Mouse (Mus musculus): ENCODE data around the gene Cflar. TPM values are rescaled to one million over a fixed set of nuclear protein-coding genes. Genes with fewer than 3 reads are reported as not detected.
"Not testable (repeated sequence)": the region's sequence is repeated elsewhere in the genome, so short reads cannot be mapped to it uniquely, and the experiment has no call there.

Cflar gene
- polyA plus RNA-seq, 2 experiments from 2014 or later, result 158 to 204 TPM

DNA sequence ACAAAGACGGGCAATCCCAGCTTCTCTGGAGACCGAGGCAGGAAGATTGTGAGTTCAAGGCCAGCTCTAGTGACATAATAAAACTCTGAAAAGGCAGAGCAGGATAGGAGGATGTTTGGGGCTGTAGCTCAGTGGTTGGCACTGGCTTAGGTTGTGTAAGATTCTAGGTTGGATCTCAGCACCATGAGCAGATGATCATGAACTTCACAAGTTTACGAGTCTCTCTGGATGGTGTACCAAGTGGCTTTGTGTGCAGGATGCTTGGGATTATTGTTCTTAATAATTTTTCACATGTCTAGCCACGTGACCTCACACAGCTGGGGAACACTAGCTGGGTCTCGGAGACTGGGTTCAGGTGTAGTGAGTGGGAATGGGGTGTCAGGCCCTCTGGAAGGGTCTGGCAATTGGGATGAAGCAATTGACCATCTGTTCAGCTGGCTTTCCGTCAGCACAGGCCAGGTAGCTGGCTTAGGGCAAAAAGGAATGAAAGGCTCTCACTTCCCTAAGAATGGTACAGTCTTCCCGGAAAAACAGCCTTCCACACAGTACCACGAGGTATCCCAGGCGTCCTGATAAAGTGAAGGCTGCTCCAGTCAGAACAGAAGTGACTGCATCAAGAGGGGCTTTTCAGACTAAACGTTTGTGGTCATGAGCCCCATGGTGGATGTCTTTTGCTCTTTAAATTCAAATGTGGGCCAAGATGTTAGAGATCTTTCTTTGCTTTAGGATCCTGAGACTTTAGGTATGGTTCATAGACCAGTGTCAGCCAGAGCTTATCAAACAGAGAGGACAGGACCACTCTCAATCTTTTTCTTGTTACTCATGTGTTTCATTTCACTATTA lies 16.7 kb downstream of the Cflar start:
- ATAC-seq, result peak; percentile 5

DNA sequence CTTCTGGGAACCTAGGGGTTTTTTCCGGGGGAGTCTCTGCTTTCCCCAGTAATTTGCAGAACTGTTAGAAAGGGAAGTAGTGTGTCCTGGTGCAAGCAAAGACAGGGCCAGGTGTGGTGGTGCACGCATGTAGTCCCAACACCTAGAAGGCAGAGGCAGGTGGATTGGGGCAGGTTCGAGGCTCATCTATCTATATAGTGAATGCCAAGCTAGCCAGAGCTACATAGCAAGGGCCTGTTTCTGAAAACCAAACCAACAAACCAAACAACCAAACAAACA lies 17.2 kb downstream of the Cflar start:
- no peak for ATAC-seq

DNA sequence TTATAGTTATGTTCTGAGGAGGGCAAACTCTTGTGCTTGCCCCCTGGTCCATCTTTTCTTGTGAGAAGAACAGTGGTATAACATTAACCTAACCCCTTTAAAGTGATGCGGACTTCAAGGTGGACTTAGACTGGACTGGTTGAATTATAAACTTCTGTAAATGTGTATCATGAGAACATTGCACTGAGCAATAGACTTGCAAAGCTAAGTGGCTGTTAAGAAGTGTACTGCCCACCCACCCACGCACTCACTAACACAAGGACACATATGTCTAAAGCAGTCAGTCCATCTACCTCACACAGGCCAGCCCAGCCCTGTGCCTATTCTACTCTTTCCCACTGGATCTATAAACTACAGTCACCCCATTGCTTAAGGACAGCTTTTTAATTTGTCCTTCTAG lies 22.3 kb downstream of the Cflar start:
- ATAC-seq, result no peak

DNA sequence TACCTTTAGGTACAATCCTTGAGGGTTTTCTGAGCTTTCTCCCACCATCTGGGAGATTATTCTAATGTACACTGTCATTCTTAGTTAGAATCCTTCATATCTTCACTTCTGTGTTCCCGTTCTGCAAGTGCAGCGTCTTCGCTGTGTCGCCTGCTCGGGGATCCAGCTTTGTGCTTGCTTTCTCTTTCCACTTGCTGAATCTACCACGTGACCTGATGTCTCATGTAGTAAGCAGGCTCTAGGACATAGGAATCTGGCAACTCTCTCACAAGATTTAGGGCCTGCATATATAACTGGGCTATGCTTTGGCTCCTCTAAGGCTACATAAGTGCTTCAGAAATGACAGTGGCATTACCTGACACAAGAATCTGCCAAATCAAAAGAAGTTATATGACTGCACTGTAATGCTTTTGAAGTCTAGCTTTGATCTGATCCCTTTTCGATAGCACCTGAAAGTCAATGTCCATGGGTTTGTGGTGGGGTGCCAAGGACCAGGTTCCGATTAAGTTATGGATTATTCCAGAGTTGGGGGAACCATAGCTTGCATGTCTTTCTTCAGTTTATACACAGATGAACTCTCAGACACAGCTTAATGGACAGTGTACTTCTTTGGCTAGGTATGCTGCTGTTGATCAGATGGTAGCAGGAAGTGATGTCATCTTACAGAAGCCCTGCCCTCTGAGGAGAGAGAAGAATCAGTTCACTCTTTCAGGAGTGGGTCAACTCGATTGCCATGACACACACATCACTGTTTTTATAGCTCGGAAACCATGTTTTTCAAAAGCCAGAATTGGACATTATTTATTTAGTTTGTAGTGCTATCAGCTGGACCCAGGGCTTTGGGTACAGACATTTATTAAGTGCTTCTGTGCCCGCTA lies 23.0 kb downstream of the Cflar start:
- peak; percentile 76 for ATAC-seq

DNA sequence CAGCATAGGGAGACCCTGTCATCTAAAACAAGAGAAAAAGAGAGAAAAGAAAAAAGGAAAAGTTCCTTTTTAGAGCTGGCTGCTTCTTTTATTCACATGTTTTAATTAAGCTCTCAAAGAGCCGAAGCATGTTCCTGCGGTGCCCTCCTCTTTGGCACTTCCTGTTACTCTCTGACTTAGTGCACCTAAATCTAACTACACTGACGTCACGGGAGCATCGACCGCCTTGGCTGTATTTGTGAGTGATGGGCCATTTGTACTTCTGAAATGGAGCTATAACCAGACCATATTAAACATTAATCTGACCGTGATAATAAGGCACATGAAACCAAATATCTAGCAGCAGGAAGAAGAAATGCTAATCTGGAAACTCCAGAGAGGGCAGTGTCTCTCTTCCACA lies 24.7 kb downstream of the Cflar start:
- ATAC-seq, result peak; percentile 46

DNA sequence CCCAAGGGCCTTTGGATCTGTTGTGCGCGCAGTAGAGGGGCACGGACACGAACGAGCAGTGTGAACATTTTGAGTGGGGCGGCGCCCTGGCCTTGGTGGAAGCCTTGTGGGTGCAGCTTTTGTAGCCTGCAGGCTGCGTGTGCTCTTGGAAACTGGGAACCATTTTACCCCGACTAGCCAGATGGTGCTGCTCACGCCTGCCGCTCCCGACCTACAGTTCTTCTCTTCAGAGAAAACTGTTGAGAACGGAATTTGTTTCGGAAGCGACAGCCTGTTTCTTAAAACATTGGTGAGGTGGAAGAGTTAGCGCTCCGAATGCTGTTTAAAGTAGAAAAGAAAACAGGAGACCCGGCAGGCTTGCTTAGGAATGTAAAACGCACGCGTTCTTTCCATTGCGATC lies 25.7 kb downstream of the Cflar start:
- no peak for ATAC-seq

DNA sequence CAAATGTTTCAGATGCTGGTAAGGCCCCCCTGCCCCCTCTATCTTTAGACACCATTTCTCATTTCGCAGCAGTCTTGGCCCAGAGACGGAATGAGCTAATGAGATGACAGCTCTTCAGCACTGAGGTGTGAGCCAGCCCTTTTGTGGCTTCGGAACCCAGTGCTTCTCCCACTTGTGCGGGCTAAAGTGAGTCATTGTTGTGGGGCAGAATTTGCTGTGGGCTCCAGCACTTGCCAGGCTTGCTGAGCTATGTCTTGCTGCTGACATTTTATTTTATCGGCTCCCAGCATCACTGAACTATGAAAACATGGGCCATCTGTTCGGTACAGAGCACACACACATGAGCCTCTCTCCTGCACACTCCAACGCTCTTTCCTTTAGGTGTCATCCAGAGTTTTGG lies 28.2 kb downstream of the Cflar start:
- ATAC-seq, result no peak

DNA sequence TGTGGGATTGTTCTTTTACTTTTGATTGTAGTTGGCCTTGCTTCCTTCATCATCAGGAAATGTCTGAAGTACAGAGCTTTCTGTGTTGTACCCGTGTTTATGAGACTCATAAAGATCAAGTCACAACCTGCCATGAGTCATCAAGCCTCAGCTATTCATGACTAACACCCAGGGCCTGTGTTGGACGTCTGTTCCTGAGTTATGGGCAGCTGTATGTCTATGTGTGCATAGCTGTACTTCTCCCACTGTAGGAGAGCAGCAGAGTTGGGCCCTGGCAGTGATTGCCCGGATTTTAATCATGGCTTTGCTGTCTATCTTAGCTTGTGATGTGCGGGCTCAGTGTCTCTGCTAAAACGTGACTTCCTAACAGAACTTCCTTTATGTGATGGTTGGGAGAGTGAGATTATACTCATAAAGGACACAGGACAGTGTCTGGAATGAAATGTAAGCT lies 31.3 kb downstream of the Cflar start:
- peak; percentile 65 for ATAC-seq

DNA sequence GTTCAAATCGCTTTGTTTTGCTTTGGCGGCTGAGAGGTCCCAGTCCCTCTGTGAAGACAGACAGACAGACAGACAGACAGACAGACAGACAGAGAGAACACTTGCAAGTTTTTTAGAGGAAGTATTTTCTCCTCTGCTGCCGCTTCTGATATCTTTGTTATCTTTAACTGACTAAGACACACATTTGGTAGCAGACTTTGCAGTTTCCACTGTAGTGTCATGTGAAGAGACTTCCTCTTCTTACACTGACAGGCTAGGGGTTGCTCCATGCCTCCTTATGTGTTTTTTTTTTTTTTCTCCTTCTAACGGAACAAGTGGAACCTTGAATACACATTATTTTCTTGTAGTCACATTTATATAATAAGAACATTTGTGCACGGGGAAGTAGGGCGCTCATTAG lies 31.9 kb downstream of the Cflar start:
- peak; percentile 56 for ATAC-seq

DNA sequence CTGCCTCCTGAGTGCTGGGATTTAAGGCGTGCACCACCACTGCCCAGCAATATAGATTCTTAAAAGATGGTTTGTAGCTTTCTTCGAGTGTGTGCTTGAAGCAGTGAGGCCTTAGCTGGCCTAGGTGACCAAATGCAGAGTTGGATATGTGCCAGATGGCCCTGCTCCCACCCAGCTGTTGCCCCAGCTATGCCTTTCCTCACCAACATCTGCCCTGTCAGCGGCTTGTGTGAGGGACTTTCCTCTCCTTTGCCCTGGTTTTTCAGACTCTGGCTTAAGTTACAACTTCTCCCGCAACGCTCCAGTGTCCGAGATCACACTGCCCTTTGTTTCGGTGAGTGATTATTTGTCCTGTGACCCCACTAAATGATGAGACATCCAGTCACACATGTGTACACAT lies 33.3 kb downstream of the Cflar start:
- no peak for ATAC-seq

DNA sequence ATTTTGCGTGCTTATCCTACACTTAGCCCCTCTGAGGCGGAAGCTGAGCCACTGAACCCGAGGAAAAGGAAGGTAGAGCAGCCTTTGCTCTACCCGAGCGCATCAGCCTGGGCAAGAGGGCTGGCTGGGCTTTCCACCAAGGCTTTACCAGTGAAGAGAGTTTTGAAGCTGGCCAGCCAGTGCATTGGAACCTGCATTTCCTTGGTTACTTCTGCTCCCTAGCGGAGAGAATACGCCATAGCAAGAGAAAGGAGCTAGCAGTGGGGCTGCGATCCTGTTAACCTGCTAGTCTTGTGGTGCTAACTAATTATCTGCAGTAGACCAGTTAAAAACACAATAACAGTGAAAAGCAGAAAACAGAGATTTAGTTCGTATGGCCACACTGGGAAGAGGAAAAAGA lies 35.6 kb downstream of the Cflar start:
- ATAC-seq, result peak; percentile 35

DNA sequence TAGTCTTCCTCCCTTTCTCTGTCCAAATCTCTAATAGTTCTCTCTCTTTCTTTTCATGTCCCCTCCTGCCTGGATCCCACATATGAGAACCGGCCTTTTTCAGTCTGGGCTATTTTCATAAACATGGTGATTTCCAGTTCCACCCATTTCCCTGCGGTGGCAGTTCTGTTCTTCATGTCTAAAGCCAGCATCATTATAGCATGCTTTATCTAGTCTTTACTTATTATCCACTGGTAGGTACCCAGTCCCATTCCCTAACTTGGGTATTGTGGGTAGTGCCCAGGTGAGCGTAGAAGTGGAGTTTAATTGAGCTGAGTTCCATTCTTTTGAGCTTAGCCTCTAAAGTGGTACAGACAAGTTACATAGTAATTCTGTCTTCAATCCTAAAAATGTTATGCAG lies 48.1 kb downstream of the Cflar start:
- ATAC-seq, result no peak

DNA sequence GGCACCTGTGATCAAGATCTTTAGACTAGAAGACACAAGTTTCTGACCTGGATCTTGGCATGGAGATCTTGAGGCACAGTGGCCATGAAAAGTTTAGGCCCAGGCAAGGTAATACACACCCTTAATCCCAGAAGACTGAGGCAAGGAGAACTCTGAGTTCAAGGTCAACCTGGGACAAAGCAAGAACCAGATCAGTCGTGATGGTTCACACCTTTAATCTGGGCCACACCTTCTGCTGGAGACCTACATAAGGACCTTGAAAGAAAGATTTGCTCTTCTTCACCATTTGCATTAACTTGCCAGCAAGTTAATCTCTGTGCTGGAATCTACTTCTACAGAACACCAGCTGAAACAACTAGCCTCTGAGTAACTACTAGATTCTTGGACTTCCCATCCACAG lies 49.3 kb downstream of the Cflar start:
- ATAC-seq, result no peak

DNA sequence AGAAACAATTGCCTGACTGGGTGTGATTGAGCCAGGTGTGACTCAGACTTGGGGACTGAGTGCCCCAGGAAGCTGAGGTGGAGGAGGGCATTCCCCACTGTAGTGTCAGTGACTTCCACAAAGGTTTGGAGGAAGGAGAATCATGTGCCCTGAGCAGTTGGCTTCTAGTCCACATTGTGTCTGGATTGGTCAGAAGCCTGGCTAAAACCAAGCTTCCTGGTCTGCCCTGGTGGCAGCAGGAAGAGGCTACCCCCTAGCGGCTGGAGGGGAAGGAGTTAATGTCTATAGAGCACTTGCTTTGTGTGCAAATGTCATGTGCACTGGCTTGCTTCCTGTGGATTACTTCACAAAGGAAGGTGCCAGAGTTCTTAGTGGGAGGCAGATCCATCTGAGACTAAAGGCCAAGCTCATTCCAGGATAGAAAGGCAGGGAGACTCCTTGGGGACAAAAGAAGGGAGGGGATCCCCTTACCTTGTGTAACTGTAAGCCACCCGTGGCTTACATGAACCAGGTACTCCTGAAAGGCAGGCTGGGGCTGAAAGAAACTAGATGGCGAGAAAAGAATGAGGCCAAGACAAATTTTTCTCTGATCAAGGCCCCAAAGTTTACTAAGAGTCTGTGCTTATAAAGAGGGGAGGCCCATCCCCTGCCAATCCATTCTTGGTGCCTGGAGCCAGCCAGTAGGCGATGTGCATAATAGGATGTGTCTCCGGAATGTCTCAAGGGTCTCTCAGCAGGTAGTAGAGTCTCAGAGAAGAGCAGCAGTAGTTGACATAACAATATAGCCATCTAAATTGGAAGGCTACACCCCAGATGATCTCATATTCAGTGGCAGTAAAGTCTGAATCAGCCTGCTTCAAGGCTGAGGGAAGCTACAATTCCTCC lies 50.3 kb downstream of the Cflar start:
- peak; percentile 92 for ATAC-seq

DNA sequence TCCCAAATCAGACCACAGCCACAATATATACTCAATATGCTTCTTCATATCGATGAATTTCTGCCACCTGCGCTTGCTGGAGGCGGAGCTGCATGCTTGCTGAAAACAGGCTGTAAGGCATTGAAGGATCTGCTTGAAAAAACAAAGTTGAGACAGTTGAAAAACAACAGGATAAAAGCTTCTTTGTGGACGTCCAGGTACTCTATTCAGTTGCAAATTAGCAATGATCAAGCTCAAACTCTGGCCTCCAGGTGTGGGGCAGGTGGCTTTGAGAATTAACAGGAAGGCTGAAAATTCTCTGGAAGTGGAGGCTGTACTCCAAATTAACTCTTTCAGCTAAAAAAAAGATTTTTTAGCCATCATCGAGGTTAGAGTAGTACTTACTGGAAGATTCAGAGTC lies 51.3 kb downstream of the Cflar start:
- no peak for ATAC-seq

DNA sequence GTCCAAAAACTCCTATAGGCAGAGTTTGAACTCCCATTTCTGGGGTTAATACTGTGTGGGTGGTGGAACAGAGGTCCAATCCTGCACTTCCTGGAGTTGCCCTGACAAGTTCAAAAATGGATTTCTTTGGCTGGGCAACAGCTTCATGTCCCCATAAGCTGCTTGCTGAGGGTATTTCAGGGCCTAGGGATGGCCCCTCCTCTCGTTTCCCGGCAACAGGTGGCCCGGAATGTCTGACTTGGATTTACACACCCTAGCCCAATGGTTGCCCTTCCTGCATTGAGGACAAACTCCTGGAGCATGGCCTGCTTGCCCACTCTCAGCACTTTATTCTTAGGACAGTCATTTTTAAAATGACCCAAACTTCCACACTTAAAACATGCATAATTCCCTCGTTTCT lies 55.1 kb downstream of the Cflar start:
- ATAC-seq, result not testable (repeated sequence)

DNA sequence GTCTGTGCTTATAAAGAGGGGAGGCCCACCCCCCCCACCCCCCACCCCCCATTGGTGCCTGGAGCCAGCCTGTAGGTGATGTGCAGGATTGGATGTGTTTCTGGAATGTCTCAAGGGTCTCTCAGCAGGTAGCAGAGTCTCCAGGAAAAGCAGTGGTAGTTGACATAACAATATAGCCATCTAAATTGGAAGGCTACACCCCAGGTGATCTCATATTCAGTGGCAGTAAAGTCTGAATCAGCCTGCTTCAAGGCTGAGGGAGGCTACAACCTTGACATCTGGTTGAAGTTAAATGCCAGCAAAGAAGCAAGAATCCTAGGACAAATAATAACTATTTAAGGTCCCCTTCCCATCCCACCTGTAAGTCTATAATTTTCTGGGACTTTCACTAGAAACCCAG lies 57.8 kb downstream of the Cflar start:
- ATAC-seq, result no peak

DNA sequence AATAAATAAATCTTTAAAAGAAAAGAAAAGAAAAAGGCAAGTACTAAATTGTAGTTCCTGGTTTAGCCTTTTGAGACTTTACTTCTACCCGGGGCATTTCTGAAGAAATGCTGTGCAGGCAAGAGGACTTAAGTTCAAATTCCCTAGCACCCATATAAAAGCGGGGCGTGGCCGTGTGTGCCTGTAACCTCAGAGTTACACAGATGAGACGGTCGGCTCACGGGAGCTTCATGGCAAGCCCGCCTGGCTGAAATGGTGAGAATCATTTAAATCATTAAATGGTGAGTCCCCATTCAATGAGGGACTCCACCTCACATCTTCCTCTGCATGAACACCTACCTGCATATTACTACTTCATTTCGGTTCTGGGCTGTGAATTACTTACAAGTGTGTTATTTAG lies 58.4 kb downstream of the Cflar start:
- ATAC-seq, result no peak

DNA sequence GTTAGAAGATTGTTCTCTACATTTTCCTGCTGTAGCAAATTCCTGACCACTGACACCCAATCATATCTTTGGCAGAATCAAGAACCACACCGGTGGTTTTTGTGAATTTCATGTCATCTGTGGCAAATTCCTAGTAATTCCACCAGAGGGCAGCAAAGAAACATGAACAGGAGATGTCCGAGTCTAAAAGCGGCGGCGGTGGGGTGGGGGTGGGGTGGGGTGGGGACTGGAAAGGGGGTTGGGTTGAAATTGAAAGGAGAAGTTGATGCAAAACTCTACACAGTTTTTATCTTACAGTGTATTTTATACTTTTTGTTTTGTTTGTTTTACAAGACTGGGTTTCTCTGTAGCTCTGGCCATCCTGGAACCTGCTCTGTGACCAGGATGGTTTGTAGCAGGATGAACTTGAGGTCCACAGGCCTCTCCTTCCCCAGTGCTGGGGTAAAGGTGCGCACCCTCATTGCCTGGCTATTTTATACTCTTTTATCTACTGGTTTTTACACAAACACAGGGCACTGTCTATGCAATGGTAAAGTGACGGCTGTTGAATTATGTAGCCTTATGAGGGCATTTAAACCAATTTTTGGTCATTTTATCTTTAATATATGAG lies 58.9 kb downstream of the Cflar start:
- no peak for ATAC-seq

DNA sequence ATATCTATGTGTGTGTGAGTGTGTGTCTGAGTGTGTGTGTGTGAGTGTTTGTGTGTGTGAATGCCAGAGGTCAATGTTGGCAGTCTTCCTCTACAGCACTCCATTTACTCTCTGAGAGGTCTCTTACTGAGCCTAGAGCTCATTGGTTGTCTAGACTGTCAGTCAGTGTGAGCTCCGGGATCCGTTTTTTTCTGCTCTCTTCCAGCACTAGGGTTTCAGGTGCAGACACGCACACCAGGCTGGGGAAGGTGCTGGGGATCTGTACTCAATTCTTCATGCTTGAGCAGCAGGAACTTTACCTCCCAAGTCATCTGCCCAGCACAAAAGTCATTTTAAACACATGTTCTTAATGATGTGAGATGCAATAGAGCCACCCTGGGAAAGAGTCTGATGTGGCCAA lies 60.8 kb downstream of the Cflar start:
- no peak for ATAC-seq

DNA sequence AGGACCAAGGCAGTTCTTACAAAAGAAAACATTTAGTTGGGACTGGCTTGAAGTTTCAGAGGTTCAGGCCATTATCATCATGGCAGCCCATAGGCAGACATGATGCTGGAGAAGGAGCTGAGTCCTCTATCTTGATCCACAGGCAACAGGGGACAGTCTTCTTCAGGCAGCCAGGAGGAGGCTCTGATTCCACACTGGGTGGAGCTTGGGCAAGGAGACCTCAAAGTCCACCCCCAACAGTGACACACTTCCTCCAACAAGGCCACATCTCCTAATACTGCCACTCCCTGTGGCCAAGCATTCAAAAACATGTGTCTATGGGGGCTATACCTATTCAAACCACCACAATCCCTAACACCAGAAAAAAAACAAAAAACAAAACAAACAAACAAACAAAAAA lies 62.0 kb downstream of the Cflar start:
- no peak for ATAC-seq

DNA sequence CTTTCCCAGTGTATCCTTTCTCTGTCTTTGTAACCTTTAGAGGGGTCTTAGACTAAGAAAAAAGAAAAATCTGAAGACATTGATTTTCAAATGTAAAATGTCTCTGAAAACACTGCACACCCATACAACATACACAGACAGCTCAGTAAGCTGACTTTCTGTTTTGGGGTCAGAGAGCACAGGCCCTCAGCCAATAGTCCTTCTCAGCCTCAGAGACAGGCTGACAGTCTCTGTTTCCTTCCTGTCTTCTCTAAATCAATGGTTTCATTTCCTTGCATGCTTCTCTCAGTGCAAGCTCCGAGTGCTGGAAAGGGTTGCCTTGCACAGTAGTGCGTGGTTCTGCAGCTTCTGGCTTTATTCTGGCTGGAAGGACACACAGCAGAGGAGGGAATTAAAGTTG lies 62.6 kb downstream of the Cflar start:
- ATAC-seq, result peak; percentile 95

DNA sequence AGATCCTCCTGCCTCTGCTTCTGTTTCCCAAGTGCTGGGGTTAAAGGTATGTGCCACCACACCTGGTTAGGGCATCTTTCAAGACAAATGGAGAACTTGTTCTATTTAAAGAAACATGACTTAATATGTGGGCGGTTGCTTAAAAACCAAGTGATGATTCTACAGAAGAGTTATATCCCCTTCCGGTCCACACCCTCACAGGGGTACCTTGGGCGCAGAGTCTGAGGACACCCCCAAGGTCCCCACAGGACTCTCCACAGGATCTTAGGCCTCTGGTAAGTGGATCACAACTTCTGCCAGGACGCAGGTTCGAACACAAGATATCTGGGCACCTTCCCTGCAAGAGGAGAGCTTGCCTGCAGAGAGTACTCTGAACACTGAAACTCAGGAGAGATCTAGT lies 64.1 kb downstream of the Cflar start:
- ATAC-seq, result no peak

Data from CD4-positive, CD25-positive, alpha-beta regulatory T cell, adult 4 months (primary cell).